ENCODE assay signal across 27 mouse cellular contexts in genomic region chr13:78113978-78114377, GRCm38 (mm10).
DNase-seq lines count a peak whose midpoint lies in the region; ATAC-seq and TF ChIP-seq lines count a peak whose summit lies in the region.
"Had no signal": no experiment of that assay in that cellular context is flagged by ENCODE, and none has a peak within 500 bp of the region (broad histone marks: within the 10 kb centered on the region; RNA-seq: fewer than 3 reads in every experiment).

No protein-coding gene starts in this region.

- no peaks in the 10 kb centered on the region for H3K9me3 ChIP-seq in forebrain, embryonic 13.5 days (replicated peaks)
- no peaks in the 10 kb centered on the region for H3K9me3 ChIP-seq in forebrain, postnatal 0 days (ENCODE audit: low read length)
- H3K9me3 ChIP-seq in forebrain, embryonic 16.5 days (ENCODE audit: control insufficient read depth, low read length), result no peaks in the 10 kb centered on the region
- H3K9me3 ChIP-seq in forebrain, embryonic 10.5 days, result no peaks in the 10 kb centered on the region
- H3K9me3 ChIP-seq: embryonic facial prominence, embryonic 10.5 days; embryonic facial prominence, embryonic 13.5 days; hindbrain, embryonic 13.5 days had no signal

- no peak for TF ChIP-seq CTCF in forebrain, postnatal 0 days (IDR thresholded peaks at IDR 0.05; ENCODE audit: low read depth)
- TF ChIP-seq CTCF in brain, embryonic 14.5 days (IDR thresholded peaks at IDR 0.05; ENCODE audit: borderline replicate concordance, extremely low read depth, insufficient read depth, insufficient read length), result no peak

- H3K4me1 ChIP-seq in forebrain, embryonic 13.5 days, result no peaks in the 10 kb centered on the region
- no peaks in the 10 kb centered on the region for H3K4me1 ChIP-seq in forebrain, postnatal 0 days (ENCODE audit: insufficient read depth)
- H3K4me1 ChIP-seq in forebrain, embryonic 16.5 days (replicated peaks; ENCODE audit: control insufficient read depth, insufficient read depth, low read length), result no peaks in the 10 kb centered on the region
- H3K4me1 ChIP-seq in forebrain, embryonic 10.5 days, result no peaks in the 10 kb centered on the region
- H3K4me1 ChIP-seq: embryonic facial prominence, embryonic 10.5 days; embryonic facial prominence, embryonic 13.5 days; hindbrain, embryonic 13.5 days had no signal

- WGBS in forebrain, embryonic 13.5 days, result 88% methylated on average over 4 of the region's 4 CpGs
- 71% methylated on average over 4 of the region's 4 CpGs for WGBS in forebrain, postnatal 0 days
- WGBS in forebrain, embryonic 16.5 days, result 78% methylated on average over 4 of the region's 4 CpGs
- 95% methylated on average over 4 of the region's 4 CpGs for WGBS in forebrain, embryonic 10.5 days

- no peaks in the 10 kb centered on the region for H3K27me3 ChIP-seq in forebrain, embryonic 13.5 days
- no peaks in the 10 kb centered on the region for H3K27me3 ChIP-seq in forebrain, postnatal 0 days (ENCODE audit: insufficient read depth, low read length)
- no peaks in the 10 kb centered on the region for H3K27me3 ChIP-seq in forebrain, embryonic 16.5 days (replicated peaks; ENCODE audit: control insufficient read depth, insufficient read depth, low read length)
- no peaks in the 10 kb centered on the region for H3K27me3 ChIP-seq in forebrain, embryonic 10.5 days (ENCODE audit: poor library complexity, severe bottlenecking)
- H3K27me3 ChIP-seq: embryonic facial prominence, embryonic 13.5 days; hindbrain, embryonic 13.5 days had no signal

- H3K4me3 ChIP-seq in forebrain, embryonic 13.5 days, result no peak overlapping the region
- H3K4me3 ChIP-seq in forebrain, postnatal 0 days (ENCODE audit: low read depth, low read length), result no peak overlapping the region
- no peak overlapping the region for H3K4me3 ChIP-seq in forebrain, embryonic 16.5 days (replicated peaks; ENCODE audit: low read length)
- no peak overlapping the region for H3K4me3 ChIP-seq in forebrain, embryonic 10.5 days
- H3K4me3 ChIP-seq: embryonic facial prominence, embryonic 10.5 days; embryonic facial prominence, embryonic 13.5 days; erythroblast, embryonic 14.5 days; gastrocnemius, adult 2 months; hindbrain, embryonic 13.5 days had no signal

- no peak for DNase-seq in forebrain, postnatal 0 days
- no peak for DNase-seq in forebrain, embryonic 10.5 days (ENCODE audit: extremely low spot score, low spot score)
- peak; percentile 23 for DNase-seq in Muller cell, postnatal 12 days (ENCODE audit: inconsistent ontology term)
- peak; percentile 50 for DNase-seq in brain, embryonic 14.5 days (ENCODE audit: low read depth)
- DNase-seq: adrenal gland, adult 8-10 months; adrenal gland, postnatal 36 days; cerebellum, adult 11-12 months; cerebellum, adult 9-10 months; cerebellum, postnatal 36 days; embryo, embryonic 11 days; gastrocnemius, adult 2 months; gastrocnemius, postnatal 14 days; heart, adult 11 months; kidney, adult 18-20 months; kidney, adult 9 months had no signal

- H3K9ac ChIP-seq in forebrain, embryonic 13.5 days, result no peak overlapping the region
- no peak overlapping the region for H3K9ac ChIP-seq in forebrain, postnatal 0 days
- H3K9ac ChIP-seq in forebrain, embryonic 16.5 days (replicated peaks; ENCODE audit: low read depth, low read length), result no peak overlapping the region
- H3K9ac ChIP-seq: embryonic facial prominence, embryonic 13.5 days; hindbrain, embryonic 13.5 days had no signal

- no peak overlapping the region for H3K27ac ChIP-seq in forebrain, embryonic 13.5 days
- no peak overlapping the region for H3K27ac ChIP-seq in forebrain, postnatal 0 days (ENCODE audit: low read depth, low read length)
- no peak overlapping the region for H3K27ac ChIP-seq in forebrain, embryonic 16.5 days (ENCODE audit: low read length)
- no peak overlapping the region for H3K27ac ChIP-seq in forebrain, embryonic 10.5 days
- H3K27ac ChIP-seq: embryonic facial prominence, embryonic 10.5 days; embryonic facial prominence, embryonic 13.5 days; gastrocnemius, adult 2 months; hindbrain, embryonic 13.5 days had no signal

- ATAC-seq in forebrain, embryonic 13.5 days, result peak; percentile 62; the same call in 1 of the 2 replicates
- ATAC-seq in forebrain, postnatal 0 days, result no peak
- peak; percentile 57 for ATAC-seq in forebrain, embryonic 16.5 days
- ATAC-seq: activated CD4-positive, CD25-positive, alpha-beta regulatory T cell, adult 4 months; CD4-positive, CD25-positive, alpha-beta regulatory T cell, adult 4 months; hindbrain, embryonic 16.5 days; inflammation-experienced regulatory T-cells, adult 6 months; intestine, embryonic 16.5 days had no signal

- TF ChIP-seq POLR2A in brain, embryonic 14.5 days (IDR thresholded peaks at IDR 0.05; ENCODE audit: borderline replicate concordance, extremely low read depth, insufficient read depth, insufficient read length, poor library complexity, severe bottlenecking), result no peak

- no peak overlapping the region for H3K4me2 ChIP-seq in forebrain, embryonic 13.5 days
- no peak overlapping the region for H3K4me2 ChIP-seq in forebrain, postnatal 0 days (ENCODE audit: low read depth)
- H3K4me2 ChIP-seq in forebrain, embryonic 16.5 days (ENCODE audit: low read length), result no peak overlapping the region
- H3K4me2 ChIP-seq: embryonic facial prominence, embryonic 13.5 days; heart, embryonic 11.5 days; hindbrain, embryonic 13.5 days had no signal

- H3K36me3 ChIP-seq in forebrain, embryonic 13.5 days (ENCODE audit: poor library complexity, severe bottlenecking), result no peaks in the 10 kb centered on the region
- no peaks in the 10 kb centered on the region for H3K36me3 ChIP-seq in forebrain, postnatal 0 days (ENCODE audit: insufficient read depth)
- H3K36me3 ChIP-seq in forebrain, embryonic 16.5 days (ENCODE audit: control insufficient read depth, insufficient read depth), result no peaks in the 10 kb centered on the region
- no peaks in the 10 kb centered on the region for H3K36me3 ChIP-seq in forebrain, embryonic 10.5 days (replicated peaks)
- H3K36me3 ChIP-seq: embryonic facial prominence, embryonic 10.5 days; embryonic facial prominence, embryonic 13.5 days; hindbrain, embryonic 13.5 days had no signal

Comparison
In these comparisons a context has a peak if more than half of its experiments do, and no peak if none do; other contexts are left out.
1. DNase-seq: peak in Muller cell, postnatal 12 days (single experiment) and brain, embryonic 14.5 days (single experiment); none in forebrain, postnatal 0 days (single experiment) and forebrain, embryonic 10.5 days (single experiment).